ENCODE assay signal across 8 mouse cellular contexts in the genomic region with DNA sequence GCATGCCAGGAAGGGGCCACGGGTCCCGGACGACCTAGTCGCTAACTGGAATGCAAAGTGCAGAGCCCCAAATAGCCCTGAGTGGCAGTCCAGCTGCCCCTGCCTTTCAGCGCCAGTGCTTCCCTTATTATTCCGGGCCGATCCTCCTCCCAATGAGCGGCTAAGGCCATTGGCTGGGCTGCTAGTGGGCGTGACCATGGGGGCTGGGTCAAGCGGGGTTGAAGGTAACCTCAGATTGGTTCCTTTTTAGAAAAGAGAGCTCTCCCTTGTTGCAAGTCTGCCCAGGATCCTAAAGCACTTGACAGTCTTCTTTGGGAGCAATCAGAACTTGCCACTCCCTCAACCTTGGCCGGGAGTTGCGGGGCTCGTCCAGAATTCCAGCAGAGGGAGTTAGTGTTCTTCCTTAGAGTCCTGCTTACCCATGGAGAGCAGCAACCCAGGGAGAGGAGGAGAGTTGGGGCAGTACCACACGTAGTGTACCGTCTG. TPM values are rescaled to one million over a fixed set of nuclear protein-coding genes. Genes with fewer than 3 reads are reported as not detected.
DNase-seq lines count a peak whose midpoint lies in the region; ATAC-seq and TF ChIP-seq lines count a peak whose summit lies in the region.

No protein-coding gene starts in this region.

- H3K9ac ChIP-seq in forebrain, embryonic 12.5 days = peak overlapping the region; percentile 17
- peak overlapping the region; percentile 73 for H3K9ac ChIP-seq in liver, embryonic 16.5 days (ENCODE audit: low read depth, low read length)
- no peak overlapping the region for H3K9ac ChIP-seq in neural tube, embryonic 11.5 days (ENCODE audit: low read length)

- peak; percentile 10; the same call in 1 of the 2 replicates for TF ChIP-seq CTCF in testis, adult 2 months (IDR thresholded peaks at IDR 0.05; ENCODE audit: control insufficient read depth, insufficient read depth, insufficient replicate concordance, low read depth, low read length)

- no peaks in the 10 kb centered on the region for H3K36me3 ChIP-seq in forebrain, embryonic 12.5 days (replicated peaks)
- H3K36me3 ChIP-seq in liver, embryonic 16.5 days (ENCODE audit: control insufficient read depth, insufficient read depth) = no peaks in the 10 kb centered on the region
- no peaks in the 10 kb centered on the region for H3K36me3 ChIP-seq in neural tube, embryonic 11.5 days (ENCODE audit: control insufficient read depth, insufficient read depth, low read length)
- H3K36me3 ChIP-seq in testis, adult 2 months (ENCODE audit: control insufficient read depth, insufficient read depth, low read length) = no peaks in the 10 kb centered on the region

- ATAC-seq in forebrain, embryonic 12.5 days (ENCODE audit: low FRiP score) = peak; percentile 79
- peak; percentile 80 for ATAC-seq in liver, embryonic 16.5 days (ENCODE audit: low read depth)
- peak; percentile 61 for ATAC-seq in neural tube, embryonic 11.5 days (ENCODE audit: insufficient read depth, low FRiP score, low TSS enrichment)

- peak overlapping the region; percentile 100 for H3K4me2 ChIP-seq in forebrain, embryonic 12.5 days
- H3K4me2 ChIP-seq in liver, embryonic 16.5 days (ENCODE audit: low read depth, low read length) = peak overlapping the region; percentile 97
- H3K4me2 ChIP-seq in neural tube, embryonic 11.5 days (ENCODE audit: low read depth) = peak overlapping the region; percentile 99

- H3K9me3 ChIP-seq in forebrain, embryonic 12.5 days = no peaks in the 10 kb centered on the region
- H3K9me3 ChIP-seq in liver, embryonic 16.5 days (replicated peaks; ENCODE audit: control insufficient read depth, low read length) = no peaks in the 10 kb centered on the region
- no peaks in the 10 kb centered on the region for H3K9me3 ChIP-seq in neural tube, embryonic 11.5 days (ENCODE audit: control insufficient read depth, low read length)

- no peak overlapping the region; the same call in 1 of the 2 replicates for H3K27ac ChIP-seq in forebrain, embryonic 12.5 days
- peak overlapping the region; percentile 17; the same call in 1 of the 2 replicates for H3K27ac ChIP-seq in liver, embryonic 16.5 days (ENCODE audit: low read length)
- no peak overlapping the region for H3K27ac ChIP-seq in neural tube, embryonic 11.5 days (ENCODE audit: low read depth, low read length)
- H3K27ac ChIP-seq in testis, adult 2 months (ENCODE audit: control insufficient read depth, insufficient read depth, low read depth, low read length) = peak overlapping the region; percentile 34

- H3K27me3 ChIP-seq in forebrain, embryonic 12.5 days = peaks cover 41% of the 10 kb centered on the region
- H3K27me3 ChIP-seq in liver, embryonic 16.5 days (ENCODE audit: control insufficient read depth, insufficient read depth, low read depth, low read length) = no peaks in the 10 kb centered on the region
- peaks cover 15% of the 10 kb centered on the region for H3K27me3 ChIP-seq in neural tube, embryonic 11.5 days (ENCODE audit: control insufficient read depth, insufficient read depth, low read length)
- H3K27me3 ChIP-seq in testis, adult 2 months (ENCODE audit: control insufficient read depth, insufficient read depth, low read length) = no peaks in the 10 kb centered on the region

- H3K4me1 ChIP-seq in forebrain, embryonic 12.5 days = peaks cover 28% of the 10 kb centered on the region
- peaks cover 24% of the 10 kb centered on the region for H3K4me1 ChIP-seq in liver, embryonic 16.5 days (ENCODE audit: control insufficient read depth, low read depth, low read length)
- H3K4me1 ChIP-seq in neural tube, embryonic 11.5 days (ENCODE audit: control insufficient read depth, insufficient read depth, low read length) = peaks cover 15% of the 10 kb centered on the region
- peaks cover 24% of the 10 kb centered on the region for H3K4me1 ChIP-seq in testis, adult 2 months (ENCODE audit: control insufficient read depth, insufficient read depth, low read length)

- 0 out of 2 replicates have a peak, but pooled peaks have one; percentile 21 for TF ChIP-seq POLR2A in testis, adult 2 months (IDR thresholded peaks at IDR 0.05; ENCODE audit: control insufficient read depth, low read depth, low read length)

- peak; percentile 97 for DNase-seq in ES-CJ7 (ENCODE audit: low read depth, low spot score)
- DNase-seq in c-Kit-positive CD71-positive TER-119-positive erythroid progenitor cells, embryonic 14.5 days (ENCODE audit: low spot score) = peak; percentile 76
- peak; percentile 92 to 94 for DNase-seq in heart, postnatal 10 days
- peak; percentile 86 to 91 for DNase-seq in kidney, postnatal 4 days
- DNase-seq in neural tube, embryonic 11.5 days (ENCODE audit: low spot score) = peak; percentile 85

- H3K4me3 ChIP-seq in forebrain, embryonic 12.5 days (replicated peaks) = peak overlapping the region; percentile 71
- peak overlapping the region; percentile 73 for H3K4me3 ChIP-seq in liver, embryonic 16.5 days (ENCODE audit: low read depth, low read length)
- peak overlapping the region; percentile 62 for H3K4me3 ChIP-seq in neural tube, embryonic 11.5 days (ENCODE audit: low read depth, low read length)
- H3K4me3 ChIP-seq in testis, adult 2 months (ENCODE audit: control insufficient read depth, low read depth, low read length) = peak overlapping the region; percentile 89

- under 1% methylated on average over 15 of the region's 15 CpGs for WGBS in forebrain, embryonic 12.5 days
- WGBS in liver, embryonic 16.5 days (ENCODE audit: insufficient replicate concordance) = 2% methylated on average over 15 of the region's 15 CpGs
- under 1% methylated on average over 15 of the region's 15 CpGs for WGBS in neural tube, embryonic 11.5 days

- intact Hi-C loops in heart, postnatal 10 days (cut with DNase I) = no loop called here

RNA-seq across cellular contexts. Expression of gene Macrod1, which starts 1.2 kb away (rescaled TPM):
- polyA plus RNA-seq in forebrain, embryonic 12.5 days (2016; fragmentation: Nextera tagmentation; extraction: Ambion mirVana) = 4.4 and 5.3 TPM in 2 replicates
- 100 to 1,000 TPM; 168 to 172 TPM for total RNA-seq in heart, postnatal 10 days (2021)
- polyA plus RNA-seq in liver, embryonic 16.5 days (2015; fragmentation: Nextera tagmentation; extraction: Ambion mirVana) = 4.6 and 5.8 TPM in 2 replicates
- 3.2 and 3.3 TPM in 2 replicates for polyA plus RNA-seq in neural tube, embryonic 11.5 days (2014; fragmentation: Nextera tagmentation; extraction: Ambion mirVana)
- 39.2 and 47.3 TPM in 2 replicates for polyA plus RNA-seq in testis, adult 2 months (2012; rRNA removed)

RNA-seq across cellular contexts. Expression of gene Stip1, which starts 18.0 kb away (rescaled TPM):
- polyA plus RNA-seq in forebrain, embryonic 12.5 days (2016; fragmentation: Nextera tagmentation; extraction: Ambion mirVana) = 324 and 357 TPM in 2 replicates
- total RNA-seq in heart, postnatal 10 days (2021) = 100 to 1,000 TPM; 104 to 117 TPM
- polyA plus RNA-seq in liver, embryonic 16.5 days (2015; fragmentation: Nextera tagmentation; extraction: Ambion mirVana) = 103 and 104 TPM in 2 replicates
- polyA plus RNA-seq in neural tube, embryonic 11.5 days (2014; fragmentation: Nextera tagmentation; extraction: Ambion mirVana) = 423 and 425 TPM in 2 replicates
- 53.1 and 54.5 TPM in 2 replicates for polyA plus RNA-seq in testis, adult 2 months (2012; rRNA removed)

RNA-seq across cellular contexts. Expression of gene Fermt3, which starts 38.5 kb away (rescaled TPM):
- polyA plus RNA-seq in forebrain, embryonic 12.5 days (2016; fragmentation: Nextera tagmentation; extraction: Ambion mirVana) = 4.7 and 5.1 TPM in 2 replicates
- 1 to 10 TPM; 5.2 to 6.6 TPM for total RNA-seq in heart, postnatal 10 days (2021)
- 103 and 105 TPM in 2 replicates for polyA plus RNA-seq in liver, embryonic 16.5 days (2015; fragmentation: Nextera tagmentation; extraction: Ambion mirVana)
- 8.8 and 9.5 TPM in 2 replicates for polyA plus RNA-seq in neural tube, embryonic 11.5 days (2014; fragmentation: Nextera tagmentation; extraction: Ambion mirVana)
- polyA plus RNA-seq in testis, adult 2 months (2012; rRNA removed) = 1.3 and 1.4 TPM in 2 replicates

RNA-seq across cellular contexts. Expression of gene Flrt1, which starts 47.8 kb away (rescaled TPM):
- polyA plus RNA-seq in forebrain, embryonic 12.5 days (2016; fragmentation: Nextera tagmentation; extraction: Ambion mirVana) = 7.3 and 8.0 TPM in 2 replicates
- total RNA-seq in heart, postnatal 10 days (2021) = 1 to 10 TPM; 1.2 to 1.3 TPM
- 0.09 and 0.19 TPM in 2 replicates for polyA plus RNA-seq in liver, embryonic 16.5 days (2015; fragmentation: Nextera tagmentation; extraction: Ambion mirVana)
- 6.6 and 7.5 TPM in 2 replicates for polyA plus RNA-seq in neural tube, embryonic 11.5 days (2014; fragmentation: Nextera tagmentation; extraction: Ambion mirVana)
- polyA plus RNA-seq in testis, adult 2 months (2012; rRNA removed) = 2.3 and 3.1 TPM in 2 replicates

Comparison
In these comparisons a context has a peak if more than half of its experiments do, and no peak if none do; other contexts are left out.
1. H3K27ac ChIP-seq: peak in liver, embryonic 16.5 days (single experiment) and testis, adult 2 months (single experiment); none in forebrain, embryonic 12.5 days (single experiment) and neural tube, embryonic 11.5 days (single experiment).
2. Peak in every context shown above with its lines, with median percentiles within 50 percentile points of each other: DNase-seq, ATAC-seq, H3K4me2 ChIP-seq and H3K4me3 ChIP-seq.